Mouse (Mus musculus): ENCODE results near the gene Rassf3. TPM values are rescaled to one million over a fixed set of nuclear protein-coding genes. Genes with fewer than 3 reads are reported as not detected.

Gene Rassf3
- total and polyA plus RNA-seq, 3 experiments, result 9.3 to 50.9 (median 32.2) TPM

DNA sequence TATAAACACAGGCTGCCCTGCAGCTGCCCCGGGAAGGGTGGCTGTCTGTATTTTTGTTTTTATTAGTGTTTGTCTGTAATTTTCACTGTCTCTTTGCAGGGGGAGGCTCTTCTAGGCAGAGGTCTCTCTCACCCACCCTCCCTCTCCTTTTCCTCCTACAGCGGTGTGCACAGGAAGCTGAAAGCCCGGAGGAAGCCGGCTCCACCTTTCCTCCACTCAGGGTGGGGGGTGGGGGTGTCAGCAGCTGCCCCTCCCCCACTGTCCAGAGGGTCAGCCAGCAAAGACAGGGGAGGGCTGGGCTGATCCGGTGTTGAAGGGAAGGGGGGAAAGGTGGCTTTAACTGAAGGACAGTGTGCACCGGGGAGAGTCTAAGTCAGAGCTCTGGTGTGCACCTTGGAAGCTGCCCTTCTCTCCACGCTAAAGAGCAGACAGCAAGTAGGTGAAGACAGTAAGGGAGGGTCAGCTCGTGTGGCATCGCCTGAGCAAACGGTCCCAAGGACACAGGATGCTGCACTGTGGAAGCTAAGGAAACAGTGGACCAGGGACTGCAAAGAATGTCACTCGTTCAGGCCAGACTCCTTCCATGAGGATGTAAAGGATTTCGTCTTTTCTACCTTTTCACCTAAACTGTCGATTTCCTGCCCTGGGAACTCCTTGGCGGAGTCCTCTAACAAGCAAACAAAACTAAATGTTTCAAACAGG lies 46.0 kb downstream of the Rassf3 start:
- peak; percentile 51 for DNase-seq

DNA sequence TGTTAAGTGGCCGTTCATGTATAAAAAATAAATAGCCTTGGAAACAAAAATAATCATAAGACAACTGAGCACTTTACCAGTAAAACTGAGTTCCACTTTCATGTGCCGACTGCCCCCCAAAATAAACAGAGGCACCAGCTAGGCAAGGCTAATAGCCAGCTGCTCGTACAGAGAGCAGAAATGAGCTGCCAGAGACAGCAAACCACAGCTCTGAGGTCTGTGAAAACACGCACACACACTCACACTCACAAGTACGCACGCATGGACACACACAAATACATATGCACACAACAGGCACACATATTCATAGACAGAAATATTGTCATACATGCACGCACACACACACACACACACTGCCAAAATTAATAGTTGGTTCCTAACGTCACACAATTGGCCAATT lies 46.6 kb downstream of the Rassf3 start:
- DNase-seq, result no peak

DNA sequence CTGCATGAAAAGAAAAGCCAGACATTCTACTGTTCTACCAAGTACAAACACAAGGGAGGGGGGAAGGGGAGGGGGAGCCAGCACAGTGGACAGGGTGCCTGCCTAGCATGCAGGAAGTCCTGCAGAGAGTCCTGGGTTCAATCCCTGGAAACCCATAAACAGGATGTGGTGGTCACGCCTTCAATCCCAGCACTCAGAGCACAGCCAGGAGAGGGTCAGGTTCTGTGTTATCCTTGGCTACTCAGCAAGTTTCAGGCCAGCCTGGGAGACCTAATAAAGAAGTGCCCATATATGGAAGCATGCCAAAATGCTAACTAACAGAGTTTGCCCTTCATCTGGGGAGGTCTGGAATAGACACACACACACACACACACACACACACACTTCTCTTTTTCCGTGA lies 47.1 kb downstream of the Rassf3 start:
- DNase-seq, result peak; percentile 42

DNA sequence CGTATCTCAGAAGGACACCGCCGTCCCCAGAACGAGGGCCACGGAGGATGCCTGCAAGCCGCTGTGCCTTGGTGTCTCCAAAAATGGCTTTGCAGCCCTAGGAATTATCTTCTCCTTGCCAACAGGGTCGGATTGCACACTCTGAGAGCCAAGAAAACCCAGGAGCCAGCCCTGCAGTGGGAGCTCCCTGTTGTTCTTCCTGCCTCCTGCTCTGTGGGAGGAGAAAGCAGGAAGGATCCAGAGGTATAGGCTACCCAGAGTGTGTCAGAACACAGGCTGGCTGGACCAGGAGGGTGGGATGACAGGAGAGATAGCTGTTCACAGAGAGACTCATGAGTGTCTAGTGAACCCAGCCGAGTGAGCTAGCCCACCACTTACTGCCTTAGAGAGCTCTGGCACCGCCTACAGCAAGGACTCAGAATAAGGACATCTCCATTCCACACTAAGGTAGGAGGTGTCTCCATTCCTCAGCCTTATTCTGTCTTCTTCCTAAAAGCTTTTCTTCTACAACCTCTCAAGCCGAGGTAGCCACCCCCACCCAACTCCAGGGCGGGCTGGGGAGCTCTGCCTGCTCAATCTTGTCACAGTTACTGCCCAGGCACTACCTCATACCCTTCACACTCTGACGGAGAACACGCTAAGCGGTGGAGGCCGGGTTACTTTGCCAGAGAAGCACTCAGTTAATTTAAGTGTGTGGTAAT lies 48.0 kb downstream of the Rassf3 start:
- DNase-seq, result no peak

DNA sequence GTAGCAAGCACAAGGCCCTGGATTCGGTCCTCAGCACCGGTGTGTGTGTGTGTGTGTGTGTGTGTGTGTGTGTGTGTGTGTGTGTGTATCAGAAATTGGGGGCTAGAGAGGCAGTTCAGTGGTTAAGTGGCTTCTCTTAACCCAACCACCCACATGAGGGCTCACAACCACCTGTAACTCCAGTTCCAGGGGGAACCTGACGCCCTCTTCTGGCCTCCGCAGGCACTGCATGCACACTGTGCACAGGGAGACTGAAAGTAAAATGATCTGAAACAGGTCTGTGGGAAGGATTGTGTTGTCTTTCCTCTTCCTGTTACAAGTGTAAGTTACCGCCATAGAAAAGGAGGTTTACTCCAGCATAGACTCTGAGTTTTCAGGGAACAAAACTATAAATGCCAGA lies 49.0 kb downstream of the Rassf3 start:
- DNase-seq, result no peak

DNA sequence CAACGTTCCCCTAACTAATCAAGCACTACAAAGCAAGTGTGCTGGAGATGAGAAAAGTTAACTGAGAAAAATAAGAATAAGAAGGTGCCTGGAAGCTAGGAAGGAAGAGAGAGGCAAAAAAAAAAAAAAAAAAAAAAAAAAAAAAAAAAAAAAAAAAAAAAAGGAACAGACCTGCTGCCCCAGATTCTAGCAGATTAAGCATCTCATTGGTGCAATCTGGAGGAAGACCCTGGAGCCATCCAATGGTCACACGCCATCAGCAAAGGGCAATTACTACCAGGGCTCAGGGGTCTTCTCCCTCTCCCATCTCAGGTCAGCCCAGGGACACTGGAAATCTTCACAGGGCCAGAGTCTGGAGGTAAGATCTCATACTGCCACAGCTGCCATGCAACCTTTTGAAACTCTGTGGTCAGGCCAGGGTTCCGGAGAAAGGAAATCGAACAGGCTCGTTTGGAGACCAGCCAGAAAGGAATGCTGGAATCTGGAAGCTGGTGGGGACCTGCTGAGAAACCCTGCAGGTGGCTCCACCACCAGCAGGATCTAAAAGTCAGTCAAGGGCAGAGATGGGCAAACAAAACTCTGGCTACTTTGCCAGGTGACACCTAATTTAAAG lies 49.6 kb downstream of the Rassf3 start:
- DNase-seq, result peak; percentile 54

DNA sequence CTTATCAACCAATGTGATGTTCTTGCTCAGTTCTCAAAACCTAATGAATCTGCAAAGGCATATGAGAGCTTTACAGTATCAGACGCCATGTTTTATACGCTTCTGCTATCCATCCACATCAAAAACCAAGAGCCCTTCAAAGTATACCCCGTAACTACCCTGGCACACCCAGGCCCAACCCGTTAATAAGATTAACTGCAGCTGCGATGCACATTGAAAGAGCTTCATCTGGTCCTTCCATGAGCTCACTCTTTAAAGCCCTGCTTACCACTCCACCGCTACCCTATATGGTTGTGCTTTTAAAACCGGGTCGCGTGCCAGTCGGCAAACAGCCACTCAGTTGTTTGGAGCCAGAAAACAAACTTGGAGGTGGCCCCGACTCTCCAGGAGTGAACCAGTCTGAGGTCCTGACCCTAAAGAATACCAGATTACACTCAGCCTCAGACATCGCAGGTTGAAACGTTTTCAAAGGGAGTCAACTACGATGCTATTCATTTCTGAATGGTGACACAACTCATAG lies 50.6 kb downstream of the Rassf3 start:
- DNase-seq, result no peak

DNA sequence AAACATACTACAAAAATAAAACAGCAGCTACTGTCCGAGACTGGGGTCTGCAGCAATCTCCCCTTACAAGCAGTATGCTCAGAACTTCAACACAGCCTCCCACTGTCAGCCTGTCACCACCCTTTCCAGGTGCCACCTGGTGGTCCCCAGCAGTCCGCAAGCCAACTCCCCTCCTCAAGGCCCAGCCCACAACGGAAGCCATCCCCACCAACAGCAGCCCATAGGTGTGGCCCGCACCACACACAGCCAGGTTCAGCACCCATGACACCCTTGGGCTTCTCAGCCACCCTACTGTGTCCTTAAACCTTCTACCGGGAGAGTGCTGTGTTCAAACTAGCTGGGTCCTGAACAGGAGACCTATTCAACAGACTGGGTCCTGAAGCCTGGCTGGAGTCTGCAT lies 51.1 kb downstream of the Rassf3 start:
- DNase-seq, result no peak

DNA sequence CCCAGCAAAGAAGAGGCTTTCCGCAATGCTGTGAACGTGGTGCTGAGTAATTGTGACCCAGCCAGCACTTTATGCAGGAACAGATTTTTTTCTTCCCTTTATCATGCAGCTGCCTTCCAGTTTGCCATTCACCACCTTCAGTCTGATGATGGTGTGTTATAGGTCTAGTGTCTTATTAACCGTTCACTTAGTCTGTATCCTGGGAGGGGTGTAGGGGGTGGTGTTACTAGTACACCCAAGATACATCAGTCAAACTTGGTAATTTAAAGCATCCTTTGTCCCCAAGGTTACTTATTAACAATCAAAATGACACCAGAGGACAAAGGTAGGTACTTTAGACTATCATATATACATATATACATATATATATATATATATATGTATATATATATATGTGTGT lies 51.7 kb downstream of the Rassf3 start:
- DNase-seq, result no peak

DNA sequence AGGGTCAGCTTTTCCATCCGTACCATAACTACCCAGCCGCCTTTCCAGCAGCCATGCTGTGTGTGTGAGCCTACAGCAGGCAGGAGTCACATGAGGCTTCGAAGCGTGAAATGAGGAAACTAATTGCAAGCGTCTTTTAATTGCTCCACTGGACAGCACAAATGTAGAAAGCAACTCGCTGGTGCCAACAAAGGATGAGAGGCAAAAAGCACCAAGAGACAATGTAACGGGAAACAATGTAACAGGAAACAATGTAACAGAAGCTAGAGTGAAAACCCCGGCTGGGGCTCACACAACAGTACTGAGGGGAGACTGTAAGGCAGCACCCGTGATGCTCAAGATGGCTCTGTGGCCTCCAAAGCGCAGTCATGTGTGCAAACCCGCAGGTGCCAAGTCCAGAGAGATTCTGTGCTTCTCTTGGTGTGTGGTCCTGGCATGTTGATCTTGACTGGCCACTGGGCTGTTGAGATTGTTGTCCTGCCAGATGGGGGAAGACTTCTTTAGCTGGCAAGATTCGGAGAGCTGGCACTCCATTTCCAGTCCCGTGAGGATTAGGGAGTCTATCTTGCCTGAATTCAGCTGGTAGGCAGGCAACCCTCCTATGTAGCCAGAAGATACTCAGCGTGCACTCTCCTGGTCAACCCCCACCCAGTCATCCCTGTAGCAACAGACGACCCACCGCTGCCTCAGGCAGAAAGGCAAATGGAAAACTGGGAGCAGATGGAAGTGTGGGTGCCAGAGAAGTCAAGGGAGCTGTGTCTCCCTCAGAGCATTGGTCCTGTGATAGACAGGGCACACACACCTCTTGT lies 52.4 kb downstream of the Rassf3 start:
- DNase-seq, result no peak

DNA sequence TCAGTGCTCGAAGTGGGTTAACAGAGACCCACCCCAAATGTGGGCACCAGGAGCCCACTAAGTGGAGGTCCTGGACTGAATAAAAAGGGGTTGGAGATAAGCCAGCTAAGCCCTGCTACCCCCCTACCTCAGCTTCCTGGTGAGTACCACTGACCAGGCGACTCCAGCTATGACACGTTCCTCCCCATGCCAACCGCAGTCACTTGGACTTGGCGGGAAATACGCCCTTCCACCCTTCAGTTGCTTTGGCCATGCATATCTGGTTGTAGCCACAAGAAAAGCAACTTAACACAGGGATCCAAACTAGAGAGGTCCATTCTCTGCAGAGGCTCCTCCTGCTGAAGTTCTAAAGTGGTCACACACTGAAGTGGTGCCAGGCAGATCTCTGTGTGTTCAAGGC lies 53.9 kb downstream of the Rassf3 start:
- DNase-seq, result no peak

DNA sequence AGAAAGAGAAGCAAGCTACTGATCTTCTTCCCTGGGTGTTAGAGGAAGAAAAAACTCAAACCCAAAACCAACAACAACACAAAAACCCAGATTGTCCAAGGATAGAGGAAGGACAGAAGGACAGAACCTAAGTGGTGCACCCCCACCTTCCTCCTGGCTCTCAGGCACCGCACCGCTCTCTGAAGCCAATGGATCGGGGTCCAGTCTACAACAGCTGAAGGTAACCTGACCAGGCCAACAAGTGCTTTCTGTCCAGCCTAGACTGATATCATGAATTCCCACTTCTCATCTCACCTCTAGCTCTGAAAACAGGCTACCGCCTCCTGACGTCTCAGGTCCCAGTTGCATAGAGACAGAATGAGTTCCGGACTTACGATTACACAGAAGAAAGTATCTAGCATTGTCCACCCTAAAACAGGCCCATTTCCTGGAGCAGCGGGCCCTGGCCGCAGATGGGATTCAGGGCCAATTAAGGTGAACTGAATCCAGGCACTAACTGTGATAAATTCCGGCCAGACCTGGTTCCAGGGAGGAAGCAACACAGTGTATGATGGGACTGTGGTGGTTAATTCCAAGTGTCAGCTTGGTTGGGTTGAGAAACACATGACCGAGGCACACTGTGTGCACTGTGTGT lies 54.4 kb downstream of the Rassf3 start:
- no peak for DNase-seq

DNA sequence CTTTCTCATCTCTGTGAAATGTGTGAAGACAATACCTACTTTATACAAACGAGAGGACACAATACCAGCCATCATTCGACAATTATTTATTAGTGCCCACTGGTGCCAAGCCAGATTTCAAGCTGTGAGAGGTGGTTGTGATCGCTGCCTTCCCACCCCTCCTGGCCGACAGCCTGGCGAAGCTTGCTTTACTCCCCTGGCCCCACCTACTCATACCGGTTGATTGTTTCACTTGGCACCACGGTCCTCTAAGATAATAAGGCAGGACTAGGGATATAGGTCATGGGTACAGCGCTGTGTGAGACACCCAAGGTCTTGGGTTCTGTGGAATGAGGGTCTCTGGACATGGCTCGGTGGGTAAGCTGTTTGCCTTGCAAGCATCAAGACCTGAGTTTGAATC lies 55.1 kb downstream of the Rassf3 start:
- DNase-seq, result no peak

DNA sequence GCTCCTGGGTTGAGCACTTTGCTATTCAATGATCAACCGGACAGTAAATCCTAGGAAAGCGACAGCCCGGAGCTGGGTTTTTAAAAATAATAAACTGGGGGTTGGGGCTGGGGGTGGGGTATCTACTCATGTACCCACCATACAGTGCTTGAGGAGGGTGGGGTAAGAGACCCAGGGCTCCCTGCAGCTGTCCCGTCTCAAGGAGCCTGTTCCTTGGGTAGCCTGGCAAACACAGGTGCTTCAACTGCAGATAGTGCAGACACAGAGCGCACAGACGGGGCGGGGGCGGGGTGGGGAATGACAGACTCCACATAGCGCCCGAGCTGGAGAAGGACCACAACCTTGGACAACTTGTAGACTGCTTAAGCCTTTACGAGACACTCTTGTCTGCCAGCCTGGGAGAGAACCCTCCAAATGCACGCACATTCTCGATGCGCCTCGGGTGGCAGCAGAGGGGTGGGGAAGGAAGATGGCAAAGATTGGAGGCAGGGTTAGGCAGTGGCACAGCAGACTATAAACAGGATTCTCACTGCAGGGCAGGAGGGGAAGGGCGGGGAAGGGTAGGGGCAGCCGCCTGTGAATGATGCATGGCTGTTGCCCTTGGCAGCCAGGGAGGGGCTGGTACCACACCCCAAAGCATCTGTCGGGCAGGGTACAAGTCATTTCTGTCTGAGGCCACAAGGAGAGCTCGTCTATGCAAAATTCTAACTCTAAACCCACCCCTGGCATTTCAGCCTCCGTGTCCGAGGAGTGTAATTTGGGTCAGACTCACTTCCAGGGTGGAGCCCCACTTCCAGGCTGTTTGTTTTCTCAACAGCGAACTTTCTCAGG lies 56.3 kb downstream of the Rassf3 start:
- DNase-seq, result no peak

DNA sequence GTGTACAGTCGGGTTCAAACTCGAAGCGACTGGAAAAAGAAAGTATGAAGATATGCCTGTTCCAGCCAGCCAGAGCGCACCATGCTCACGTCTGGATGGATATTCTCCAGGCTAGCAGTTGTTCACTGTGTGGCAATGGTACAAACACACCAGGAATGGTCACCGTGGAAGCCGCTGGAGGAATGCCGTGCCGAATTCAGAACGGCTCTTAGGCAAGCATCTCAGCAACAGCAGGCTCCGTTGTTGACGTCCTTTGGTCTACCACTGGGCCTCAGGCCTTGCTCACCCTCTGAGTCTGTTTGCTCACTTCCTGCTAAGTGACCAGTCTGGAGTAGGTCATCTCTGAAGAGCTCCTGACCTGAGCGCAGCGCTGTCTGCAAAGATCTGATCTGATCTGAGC lies 57.3 kb downstream of the Rassf3 start:
- no peak for DNase-seq

DNA sequence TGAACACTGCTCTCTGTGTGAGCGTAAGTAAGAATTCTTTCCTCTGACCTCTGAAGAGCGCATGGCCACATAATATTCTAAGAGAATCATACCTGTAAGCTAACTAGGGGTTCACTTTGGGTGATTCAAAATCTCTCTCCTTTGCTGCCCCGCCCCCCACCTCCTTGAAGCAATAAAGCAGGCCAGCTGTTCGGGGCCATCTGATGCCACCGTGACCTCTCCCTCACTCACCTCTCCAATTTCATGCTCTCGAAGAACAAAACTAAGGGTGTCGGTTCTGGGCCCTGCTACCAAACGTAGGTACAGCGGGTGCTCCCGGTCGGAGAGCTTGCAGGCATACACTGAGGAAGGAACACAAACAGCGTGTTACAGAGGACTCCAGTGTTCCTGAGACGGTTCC lies 62.0 kb downstream of the Rassf3 start:
- no peak for DNase-seq

DNA sequence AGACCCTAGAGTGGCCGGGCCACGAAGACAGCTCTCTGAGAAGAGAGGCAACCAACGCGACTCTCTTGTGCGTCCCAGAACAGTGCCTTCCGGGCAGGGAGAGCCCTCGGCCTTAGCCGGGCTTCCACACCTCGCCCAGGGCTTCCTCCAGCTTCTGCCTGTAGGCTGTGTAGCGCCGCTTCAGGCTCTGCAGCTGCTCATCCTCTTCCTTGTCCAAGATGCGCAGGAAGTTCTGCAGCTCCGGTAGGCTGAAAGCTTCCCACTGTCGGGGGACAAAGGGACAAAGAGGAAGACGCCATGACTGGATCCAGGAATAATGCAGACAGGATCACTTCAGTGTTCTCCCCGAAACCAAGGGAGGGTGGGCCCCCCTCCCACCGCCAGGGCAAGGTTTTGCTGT lies 63.3 kb downstream of the Rassf3 start:
- DNase-seq, result no peak

DNA sequence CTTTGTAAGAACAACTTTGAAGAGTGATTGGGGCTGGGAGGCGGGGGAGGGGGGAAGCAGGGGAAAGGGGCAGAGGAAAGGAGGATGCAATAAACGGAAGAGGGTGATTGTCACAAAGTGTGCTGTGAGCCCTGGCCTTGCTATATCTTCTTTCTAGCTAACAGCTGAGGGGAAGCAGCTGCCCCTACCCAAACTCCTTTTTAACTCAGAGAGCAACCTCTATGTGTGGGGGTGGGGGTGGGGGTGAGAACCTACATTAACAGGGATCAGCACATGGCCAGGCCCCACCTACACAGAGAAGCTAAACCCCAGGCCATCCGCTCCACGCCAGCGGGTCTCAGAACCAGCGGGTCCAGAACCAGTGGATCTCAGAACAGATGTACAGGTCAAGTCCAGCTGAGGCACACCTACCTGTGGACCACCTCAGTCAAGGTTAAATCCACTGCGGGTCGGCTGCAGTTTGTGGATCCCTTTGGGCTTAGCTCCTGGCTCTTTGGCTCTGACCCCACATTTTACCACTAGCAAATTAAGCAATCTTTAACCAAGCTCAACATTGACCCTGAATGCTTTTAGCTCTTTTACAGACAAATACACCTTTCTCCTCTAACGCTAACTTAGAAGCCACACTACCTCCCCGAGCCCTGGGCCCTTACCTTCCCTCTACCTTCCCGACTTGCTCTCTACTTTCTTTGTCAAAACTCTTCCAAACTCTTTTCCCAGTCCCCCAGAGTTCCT lies 64.3 kb downstream of the Rassf3 start:
- no peak for DNase-seq

DNA sequence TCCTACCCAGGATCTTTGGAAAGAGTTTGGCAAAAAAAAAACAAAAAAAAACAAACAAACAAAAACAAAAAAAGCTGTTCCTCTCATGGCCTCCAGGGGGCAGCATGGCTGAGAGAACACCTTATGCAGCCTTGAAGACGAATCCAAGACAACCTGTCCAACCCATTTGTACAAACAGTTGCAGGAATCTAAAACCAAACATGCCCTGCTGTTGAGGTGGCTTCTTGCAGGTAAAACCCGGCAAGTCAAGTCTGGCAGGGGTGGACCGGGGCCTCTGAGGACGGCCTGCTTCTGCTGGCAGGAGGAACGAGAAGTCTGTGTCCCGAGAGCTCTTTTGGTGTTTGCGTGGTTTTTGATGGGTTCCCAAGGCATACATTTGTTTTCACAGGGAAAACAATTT lies 66.4 kb downstream of the Rassf3 start:
- no peak for DNase-seq

DNA sequence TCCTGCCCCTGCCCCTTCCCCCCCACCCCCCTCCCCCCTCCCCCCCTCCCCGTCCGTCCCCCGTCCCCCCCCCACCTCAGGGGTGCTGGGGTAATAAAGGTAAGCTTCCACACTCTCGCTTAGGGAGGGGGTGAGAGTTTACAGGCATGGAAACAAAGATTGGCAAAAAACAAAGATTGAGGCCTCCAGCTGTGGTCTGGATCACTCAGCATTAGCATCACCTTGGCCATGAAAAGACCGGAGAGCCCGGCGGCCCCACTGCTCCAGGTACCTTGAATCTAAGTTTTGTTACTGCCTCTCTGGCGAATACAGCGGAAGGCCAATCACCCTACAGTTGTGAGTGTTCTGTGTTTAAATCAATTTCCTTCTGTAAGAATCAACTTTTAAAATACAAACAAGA lies 72.2 kb downstream of the Rassf3 start:
- DNase-seq, result no peak
